Mouse (Mus musculus) heart, postnatal 36 days (tissue): ENCODE data around the gene Gm19345. TPM values are rescaled to one million over a fixed set of nuclear protein-coding genes. Genes with fewer than 3 reads are reported as not detected.
A peak's percentile ranks its signal among the peaks of the same experiment; 100 is the strongest.

Experiments used
- DNase-seq, 2 experiments: peaks; one replicate each; pipeline ENCODE4 v3.0.0; 2021 to 2022
- intact Hi-C: fragments of 180-260 bp; cut with DNase I; formaldehyde crosslinking; loops from one replicate; pipeline ENCODE4 v1.15.1; 2025
- total RNA-seq, 2 experiments: library from RNA; stranded (reverse); gene quantifications; 2 replicates each; pipeline ENCODE4 v1.2.3; 2021

The Gm19345 gene
- total RNA-seq, 2 experiments from 2014 or later = not detected

DNA sequence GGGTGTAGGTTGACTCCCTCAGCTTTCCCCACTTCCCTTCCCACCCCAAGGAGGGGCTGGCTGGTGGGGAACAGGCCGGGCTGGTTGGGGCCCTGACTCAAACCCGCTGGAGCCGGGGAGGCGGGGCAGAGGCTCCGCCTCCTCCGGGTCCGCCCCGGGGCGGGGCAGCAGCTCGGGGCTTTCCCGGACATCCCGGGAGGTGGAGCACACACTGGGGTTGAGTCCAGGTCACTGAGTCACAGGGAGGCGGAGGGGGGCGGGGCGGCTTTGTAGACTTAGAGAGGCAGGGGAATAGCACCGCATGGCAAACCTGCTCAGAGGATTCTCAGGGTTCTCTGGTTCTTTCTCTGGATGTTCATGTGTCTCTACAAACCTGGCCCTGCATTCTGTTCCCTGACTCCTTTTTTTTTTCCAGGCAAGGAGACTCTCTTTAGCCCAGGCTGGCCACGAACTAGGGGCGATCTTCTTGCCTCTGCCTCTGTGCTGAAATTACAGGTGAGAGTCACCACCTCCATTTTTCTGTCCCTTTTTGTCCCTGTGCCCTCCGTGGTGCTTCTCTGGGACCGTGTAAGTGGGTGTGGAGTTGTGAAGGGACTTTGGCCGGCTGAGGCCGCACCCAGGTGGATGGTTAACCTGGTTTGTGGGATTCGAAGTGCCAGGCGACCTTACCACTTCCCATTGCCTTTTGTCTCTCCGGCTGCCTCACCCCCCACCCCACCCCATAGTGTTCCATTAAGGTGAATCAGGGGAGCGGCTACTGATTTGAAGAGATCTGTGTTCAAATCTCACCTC, 27.4 kb upstream of the Gm19345 start:
- peak; percentile 87 to 89 for DNase-seq
- intact Hi-C loops = no loop called here

DNA sequence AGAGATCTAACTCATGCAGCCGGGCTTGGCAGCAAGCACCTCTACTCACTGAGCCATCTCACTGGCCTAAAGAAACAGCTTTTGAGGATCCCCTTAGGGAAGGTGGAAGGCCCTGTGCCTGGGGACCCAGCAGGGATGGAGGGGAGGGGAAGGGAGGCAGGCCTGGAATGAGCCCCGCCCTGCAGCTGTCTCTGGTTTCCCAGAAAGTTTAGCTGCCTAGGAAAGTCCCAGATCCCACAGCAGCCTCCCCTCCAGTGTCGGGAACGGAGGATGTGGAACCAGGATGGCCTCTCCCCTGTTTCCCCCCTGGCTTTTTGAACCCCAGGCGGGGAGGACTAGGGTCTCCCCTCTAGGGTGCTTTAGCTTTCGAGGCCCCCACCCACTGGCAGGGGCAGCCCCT, 25.0 kb upstream of the Gm19345 start:
- peak in 1 of 2 experiments; percentile 29 for DNase-seq
- intact Hi-C loops = no loop called here

DNA sequence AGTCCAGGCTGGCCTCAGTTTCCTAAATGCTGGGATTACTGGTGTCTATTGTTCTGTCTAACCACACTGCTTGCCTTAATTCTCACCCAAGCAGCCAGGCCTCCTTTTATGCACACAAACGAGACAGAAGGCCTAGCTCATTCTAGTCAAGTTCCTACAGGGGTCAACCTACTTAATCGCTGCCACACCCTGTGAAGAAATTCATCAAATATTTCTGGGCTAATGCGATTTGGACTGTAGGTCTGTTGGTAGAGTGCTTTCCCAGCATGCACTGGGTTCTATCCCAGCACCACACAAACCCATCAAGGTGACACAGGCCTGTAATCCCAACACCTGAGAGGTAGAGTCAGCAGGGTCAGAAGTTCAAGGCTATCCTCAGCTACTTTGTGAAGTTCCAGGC, 22.1 kb upstream of the Gm19345 start:
- intact Hi-C loops = no loop called here
- no peak for DNase-seq

DNA sequence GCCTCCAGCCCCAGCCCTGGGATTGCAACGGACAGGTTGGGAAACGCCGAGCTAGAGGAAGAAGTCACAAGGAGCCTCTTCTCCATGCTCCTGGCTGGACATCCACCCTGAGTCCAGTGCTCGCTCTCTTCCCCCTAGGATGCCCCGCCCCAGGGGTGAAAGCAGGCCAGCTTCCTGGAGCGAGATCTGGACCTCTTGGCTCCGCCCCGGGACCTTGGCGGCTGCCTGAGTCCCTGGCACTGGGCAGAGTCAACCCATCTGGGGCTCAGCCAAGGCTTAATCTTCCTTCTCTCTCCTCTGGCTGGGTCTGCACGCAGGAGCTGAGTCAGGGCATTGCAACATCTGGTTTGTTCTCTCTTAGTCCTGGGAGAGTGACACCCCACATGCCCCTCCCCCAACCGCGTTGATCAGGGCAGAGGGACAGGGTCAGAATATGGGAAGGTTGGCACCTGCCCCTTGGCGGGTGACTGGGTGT, 21.1 kb upstream of the Gm19345 start:
- intact Hi-C loops = no loop called here
- peak; percentile 91 to 94 for DNase-seq

DNA sequence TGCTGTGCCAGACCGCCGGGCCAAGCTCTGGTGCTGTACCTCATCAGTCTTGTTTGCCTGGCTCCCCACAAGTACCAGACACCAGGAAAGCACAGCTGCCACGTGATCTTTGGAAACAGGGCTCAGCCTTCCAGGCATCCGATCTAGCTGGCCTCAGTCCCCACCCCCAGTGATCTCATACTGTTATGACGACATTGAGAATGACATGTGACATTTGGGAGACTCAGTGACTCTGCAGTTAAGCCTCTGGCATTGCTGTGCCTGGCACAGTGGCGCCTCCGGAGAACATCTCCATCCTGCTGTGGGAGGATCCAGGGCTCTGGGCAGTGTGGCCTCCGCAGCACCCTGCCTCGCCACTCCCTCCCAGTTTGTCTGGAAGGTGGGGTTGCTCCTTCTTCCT, 20.0 kb upstream of the Gm19345 start:
- intact Hi-C loops = no loop called here

DNA sequence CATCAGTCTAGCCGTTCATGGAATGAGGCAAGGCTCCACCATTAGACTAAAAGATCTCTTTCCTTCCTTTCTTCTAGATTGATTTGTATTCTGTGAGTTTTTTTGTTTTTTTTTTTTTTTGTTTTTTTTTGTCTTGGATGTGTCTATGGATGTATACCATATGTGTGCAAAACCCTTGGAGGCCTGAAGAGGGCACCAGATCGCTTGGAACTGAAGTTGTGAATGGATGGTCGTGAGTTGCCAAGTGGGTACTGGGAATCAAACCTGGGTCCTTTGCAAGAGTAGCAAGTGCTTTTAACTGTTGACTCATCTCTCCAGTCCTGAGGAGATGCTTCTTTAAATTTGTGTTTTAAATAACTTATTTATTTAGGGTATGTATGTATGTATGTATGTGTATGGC, 17.7 kb upstream of the Gm19345 start:
- DNase-seq = no peak
- intact Hi-C loops = no loop called here

More for the DNA sequence above, 20.0 kb upstream of the Gm19345 start:
- DNase-seq = no peak

DNA sequence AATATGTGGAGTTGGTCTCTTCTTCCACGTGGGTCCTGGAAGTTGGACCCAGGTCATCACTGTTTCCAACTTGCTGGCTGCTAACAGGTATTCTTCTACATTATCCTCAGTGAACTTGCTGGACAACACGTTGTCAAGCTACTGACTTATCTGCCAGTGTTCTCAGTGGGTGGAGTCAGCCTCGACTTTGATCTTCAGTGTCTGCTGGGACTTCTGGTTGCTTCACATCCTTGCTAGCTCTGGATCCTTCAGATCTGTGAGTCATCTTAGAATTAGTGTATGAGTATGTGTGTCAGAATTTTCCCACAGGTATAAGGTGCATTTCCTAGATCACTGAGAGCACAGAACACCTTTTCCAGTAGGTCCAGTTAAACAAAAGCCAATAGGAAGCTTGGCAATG, 15.0 kb upstream of the Gm19345 start:
- DNase-seq = no peak
- intact Hi-C loops = no loop called here

DNA sequence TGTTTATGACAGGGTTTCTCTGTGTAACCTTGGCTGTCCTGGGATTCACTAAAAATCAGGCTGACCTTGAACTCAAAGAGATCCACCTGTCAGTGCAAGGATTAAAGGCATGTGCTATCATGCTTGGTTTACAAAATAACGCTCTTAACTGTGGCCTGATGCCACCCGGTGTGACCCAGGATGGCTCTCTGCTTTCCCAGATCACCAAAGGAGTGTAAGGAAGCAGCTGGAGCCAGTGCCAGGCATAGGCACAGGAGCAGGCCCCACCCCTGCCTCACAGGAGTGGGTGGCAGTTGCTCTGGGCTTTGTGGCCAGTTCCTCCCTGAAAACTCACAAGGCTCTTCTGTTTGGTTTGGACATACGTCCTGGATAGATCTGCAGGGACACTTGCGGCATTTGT, 11.4 kb upstream of the Gm19345 start:
- intact Hi-C loops = no loop called here
- no peak for DNase-seq

DNA sequence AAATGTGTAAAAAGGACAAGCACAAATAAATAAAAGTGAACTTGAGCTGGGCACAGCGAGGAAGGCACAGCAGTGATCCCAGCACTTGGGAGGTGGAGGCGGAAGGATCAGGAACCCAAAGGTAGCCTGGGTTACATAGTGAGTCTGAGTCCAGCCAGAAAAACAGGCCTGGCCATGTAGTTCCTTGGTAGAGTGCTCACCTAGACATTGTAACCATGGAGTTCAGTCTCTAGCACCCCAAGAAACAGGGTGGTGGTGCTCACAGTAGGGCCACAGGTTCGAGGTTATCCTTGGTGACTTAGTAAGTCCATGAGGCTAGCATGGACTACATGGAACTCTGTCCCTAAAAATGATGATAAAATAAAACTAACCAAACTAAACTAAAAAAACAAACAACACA, 10.9 kb upstream of the Gm19345 start:
- intact Hi-C loops = no loop called here
- no peak for DNase-seq

DNA sequence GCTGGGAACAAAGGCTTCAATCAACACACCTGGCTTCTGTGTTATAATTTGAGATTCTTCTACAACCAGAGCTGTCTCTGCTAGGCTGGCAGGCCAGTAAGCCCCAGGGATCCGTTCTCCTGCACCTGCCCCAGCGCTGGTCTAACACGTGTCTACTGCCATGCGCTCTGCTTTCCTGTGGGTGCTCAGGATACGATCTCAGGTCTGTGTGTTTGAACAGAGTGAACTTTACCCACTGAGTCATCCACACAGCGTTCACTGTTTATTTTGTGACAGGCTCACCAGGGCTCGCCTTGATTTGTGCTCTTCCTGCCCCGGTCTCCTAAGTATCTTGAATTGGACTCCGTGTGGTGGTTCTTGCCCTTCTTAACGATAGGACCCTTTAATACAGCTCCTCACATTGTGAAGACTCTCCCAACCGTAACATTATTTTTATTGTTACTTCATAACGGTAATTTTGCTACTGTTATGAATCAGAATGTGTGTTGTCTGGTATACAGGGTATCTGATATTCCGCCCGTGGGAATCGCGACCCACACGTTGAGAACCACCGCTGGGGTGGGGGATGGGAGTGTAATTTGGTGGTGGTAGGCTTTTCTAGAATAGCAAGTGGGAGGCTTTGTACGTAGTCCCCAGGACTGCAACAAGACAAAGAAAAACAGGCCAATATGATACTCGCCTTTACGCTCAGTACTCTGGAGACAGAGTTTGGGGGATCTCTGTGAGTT, 10.0 kb upstream of the Gm19345 start:
- intact Hi-C loops = no loop called here
- no peak for DNase-seq

DNA sequence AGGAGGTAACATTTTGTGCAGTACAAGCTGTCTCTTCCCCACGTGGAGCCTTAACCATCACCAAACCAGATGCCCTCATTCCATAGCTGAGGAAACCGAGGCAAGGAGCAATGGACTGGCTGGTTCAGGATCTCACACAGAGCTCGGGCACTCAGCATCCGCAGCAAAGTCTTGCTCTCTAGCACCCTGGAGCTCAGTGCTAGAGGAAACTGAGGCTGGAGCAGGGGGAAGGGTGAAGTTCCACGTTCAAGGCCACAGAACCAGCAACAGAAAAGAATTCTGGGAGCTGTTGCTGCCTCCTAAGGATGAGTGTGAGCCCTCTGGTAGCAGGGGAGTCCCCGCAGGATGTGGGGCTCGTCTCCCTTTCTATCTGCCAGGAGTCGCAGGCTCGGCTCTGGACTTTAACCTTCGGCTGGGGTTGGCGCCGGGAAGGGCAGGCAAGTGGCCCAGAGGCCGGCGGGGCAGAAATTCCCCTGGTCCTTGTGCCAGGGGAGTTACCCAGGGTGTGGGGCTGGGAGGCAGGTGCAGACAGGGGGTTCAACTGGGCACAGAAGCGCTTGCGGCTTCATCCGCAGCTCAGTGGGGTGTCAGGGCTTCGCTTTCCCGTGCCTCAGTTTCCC, 8.8 kb upstream of the Gm19345 start:
- DNase-seq = peak in 1 of 2 experiments; percentile 23
- intact Hi-C loops = loop anchor here (1.0 kb wide), 1 partner anchor 40 kb away; no protein-coding TSS in a partner anchor

DNA sequence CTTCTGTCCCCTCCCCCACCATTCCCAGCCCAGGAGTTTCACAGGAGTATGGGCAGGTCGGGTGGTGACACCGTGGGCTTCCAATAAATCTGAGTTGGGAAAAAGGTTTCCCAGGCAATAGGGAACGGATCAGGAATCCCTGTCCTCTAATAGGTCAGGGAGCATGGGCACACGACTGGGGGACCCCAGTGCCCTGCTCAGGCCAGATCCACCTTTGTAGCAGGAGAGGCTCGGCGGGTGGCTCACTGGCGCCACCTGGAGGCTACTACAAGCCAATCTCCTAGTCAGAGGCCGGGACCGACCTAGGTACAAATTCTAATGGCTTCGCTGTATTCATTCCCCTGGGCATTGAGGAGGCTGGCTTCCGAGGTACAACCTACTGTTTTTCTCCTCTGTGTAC, 8.2 kb upstream of the Gm19345 start:
- peak; percentile 82 to 83 for DNase-seq
- intact Hi-C loops = loop anchor here (1.0 kb wide), 1 partner anchor 40 kb away; no protein-coding TSS in a partner anchor

DNA sequence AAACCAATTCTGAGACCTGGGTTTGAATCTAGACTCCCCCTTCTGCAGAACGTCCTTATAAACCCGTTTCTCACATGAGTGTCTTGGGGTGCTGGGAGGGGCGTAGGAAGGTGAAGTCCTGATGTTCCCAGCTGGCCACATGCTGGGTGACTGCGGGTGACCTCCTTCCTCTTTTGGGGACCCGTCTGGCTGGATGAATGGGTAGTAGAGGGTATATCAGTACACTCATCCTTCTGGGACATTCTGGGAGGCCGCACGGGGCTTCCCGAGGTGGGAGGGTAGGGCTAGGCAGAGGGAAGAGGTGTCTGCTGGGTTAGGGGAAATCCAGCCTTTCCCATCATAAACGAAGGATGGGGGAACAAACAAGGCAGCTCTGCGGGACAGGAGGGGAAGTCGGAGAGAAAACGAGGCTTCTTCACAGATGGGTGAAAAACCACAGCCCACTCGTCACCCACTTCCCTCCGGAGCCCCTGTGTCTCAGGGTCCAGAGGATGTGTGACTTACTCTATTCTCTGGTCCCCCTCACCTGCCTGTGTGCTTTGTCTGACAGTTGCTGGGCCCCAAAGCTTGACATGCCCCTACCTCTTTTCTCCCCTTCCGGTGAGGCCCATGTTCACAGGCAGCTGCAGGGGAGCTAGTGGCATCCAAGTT, 7.2 kb upstream of the Gm19345 start:
- DNase-seq = no peak
- intact Hi-C loops = no loop called here

DNA sequence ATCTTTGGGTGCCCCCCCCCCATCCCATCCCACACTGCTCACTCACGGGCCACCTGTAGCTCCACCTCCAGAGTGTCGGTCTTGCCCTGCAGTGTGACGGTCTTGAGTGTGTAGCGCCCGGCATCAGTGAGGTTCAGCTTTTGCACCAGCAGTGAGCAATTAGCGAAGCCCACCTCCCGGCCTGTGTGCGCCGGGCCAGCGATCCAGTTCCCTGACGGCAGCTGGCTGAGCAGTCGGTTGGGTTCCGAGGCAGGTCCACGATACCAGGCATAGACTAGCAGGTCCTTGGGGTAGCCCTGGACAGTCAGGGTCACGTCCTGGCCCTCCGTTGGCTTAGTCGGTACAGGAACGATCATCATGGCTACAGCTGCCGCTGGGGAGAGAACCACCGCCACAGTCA, 1.7 kb downstream of the Gm19345 start:
- intact Hi-C loops = no loop called here

DNA sequence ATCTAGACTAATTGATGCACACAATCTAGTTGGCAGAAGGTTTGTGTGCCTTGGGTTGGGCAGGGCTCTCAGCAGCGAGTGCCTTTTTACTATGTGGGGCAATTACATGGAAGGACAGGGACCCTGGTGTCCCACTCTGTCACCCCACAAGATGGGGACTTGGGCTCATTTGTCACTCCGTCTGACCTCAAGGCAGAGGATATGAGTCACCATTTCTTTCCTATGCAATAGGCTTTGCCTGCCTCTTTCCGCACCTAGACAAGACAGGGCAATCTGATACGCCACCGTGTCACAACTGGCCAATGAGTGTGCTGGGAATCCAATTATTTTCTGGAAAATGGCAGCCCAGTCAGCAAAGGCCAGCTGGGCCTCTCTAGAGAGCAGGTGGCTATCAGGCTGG, 3.9 kb downstream of the Gm19345 start:
- intact Hi-C loops = no loop called here
- no peak for DNase-seq

More for the DNA sequence above, 1.7 kb downstream of the Gm19345 start:
- DNase-seq = no peak

DNA sequence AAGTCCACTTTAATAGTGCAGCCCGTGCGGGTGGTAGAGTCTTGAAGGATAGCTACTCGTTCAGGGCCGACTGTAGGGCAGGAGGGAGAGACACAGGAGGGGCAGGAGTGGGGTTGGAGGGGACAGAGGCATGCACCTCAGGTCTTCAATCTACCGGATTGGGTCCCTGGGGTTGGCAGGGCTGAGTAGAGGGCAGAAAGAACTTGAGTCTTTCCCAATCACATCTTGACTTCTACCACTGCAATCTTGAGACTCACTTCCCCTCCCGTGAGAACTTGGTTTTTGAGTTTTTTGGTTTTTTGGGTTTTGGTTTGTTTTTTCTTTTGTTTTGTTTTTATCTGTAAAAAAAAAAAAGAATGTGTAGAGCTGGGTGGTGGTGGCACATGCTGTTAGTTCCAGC, 4.5 kb downstream of the Gm19345 start:
- intact Hi-C loops = no loop called here

DNA sequence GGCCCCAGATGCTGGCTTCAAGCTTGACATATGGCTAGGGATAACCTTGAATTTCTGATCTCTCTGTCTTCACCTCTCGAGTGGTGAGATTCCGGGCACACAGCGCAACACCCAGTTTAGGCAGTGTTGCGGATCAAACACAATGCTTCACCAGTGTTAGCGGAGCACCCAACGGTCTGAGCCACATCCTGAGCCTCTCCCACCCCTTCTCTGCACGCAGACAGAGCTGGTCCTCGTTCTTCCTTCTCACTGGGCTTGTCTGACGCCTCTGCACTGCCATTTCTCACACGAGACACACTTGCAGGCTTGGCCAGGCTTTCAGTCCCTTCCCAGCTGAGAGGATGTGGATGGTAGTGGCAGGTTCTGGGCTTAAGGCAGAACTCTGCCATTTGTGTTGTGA, 7.9 kb downstream of the Gm19345 start:
- DNase-seq = no peak
- intact Hi-C loops = no loop called here

More for the DNA sequence above, 4.5 kb downstream of the Gm19345 start:
- no peak for DNase-seq

DNA sequence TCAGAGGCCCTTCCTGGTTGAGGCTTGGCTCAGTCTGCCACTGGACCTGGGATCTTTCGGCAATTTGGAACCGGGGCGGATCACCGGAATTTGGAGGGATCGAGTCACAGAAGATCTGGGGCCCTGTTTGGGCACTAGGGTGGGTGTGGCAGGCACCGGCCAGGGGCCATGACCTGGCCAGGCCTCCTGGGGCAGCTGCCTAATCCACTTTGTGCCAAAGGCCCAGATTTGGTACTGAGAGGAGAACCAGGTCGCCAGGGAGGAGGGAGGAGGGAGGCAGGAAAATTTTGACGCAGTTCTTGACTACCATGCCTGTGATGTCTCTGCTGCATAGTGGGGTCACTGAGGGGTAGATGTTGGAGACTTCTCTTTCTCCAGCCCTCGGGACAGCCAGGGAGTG, 9.4 kb downstream of the Gm19345 start, which contains the start of gene Ceacam16:
Gene Ceacam16, minus strand, starts transcription at position 101 of the 400 bp plus-strand sequence.
- DNase-seq = no peak
- intact Hi-C loops = no loop called here

DNA sequence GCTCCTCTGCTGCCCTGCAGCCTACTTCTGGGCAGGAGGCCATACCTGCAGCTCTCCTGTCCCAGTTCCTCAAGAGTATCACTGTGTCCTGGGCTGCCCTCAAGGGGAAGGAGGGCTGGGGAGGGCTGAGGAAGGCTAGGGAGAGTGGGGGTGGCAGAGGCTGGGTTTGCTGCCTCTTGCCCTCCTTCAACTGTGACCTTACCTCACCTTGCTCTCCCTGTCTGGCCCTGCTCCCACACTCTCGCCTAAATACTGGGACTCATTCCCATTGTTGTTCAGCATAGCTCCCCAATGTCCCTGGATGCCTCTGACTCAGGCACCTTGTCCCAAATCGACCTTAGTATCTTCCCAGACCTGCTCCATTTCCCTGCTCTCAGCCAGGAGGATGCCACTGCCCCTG, 12.4 kb downstream of the Gm19345 start:
- intact Hi-C loops = no loop called here
- peak; percentile 38 to 44 for DNase-seq

DNA sequence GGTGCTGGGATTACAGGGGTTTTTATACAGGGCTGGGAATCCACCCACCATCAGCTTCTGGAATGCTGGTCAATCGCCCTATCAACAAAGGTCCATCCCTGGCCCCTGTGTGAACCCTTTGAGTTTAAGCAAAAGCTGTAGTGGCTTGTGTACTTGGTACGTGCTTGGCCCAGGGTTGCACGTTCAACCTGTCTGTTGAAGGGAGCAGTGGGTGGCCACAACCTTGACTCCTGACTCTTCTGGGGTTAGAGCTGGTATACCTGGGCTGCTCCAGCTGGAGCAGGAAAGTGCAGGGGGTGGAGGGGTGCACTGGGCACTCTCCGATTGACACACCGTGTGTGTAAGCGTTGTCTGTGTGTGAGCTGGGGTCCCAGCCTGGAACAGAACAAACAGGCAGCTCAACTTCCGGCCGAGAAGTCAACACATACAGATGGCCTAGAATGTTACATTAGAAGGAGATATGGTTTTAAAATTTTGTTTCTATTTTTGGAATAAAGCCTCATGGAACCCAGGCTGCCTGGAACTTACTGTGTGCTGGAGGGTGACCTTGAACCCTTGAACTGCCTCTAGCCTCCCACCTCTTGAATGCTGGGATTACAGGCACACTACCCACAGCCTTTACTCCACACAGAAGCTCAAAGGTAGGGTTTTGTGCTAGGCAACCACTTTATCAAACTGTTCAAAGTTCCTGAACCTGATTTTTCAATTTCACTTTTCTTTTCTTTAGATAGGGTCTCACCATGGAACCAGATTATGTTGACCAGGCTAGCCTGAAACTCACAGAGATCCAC, 13.6 kb downstream of the Gm19345 start:
- intact Hi-C loops = loop anchor here (5.0 kb wide), 1 partner anchor 72 kb away; no protein-coding TSS in a partner anchor
- DNase-seq = no peak
